Mouse (Mus musculus): ENCODE measurements around the gene Poldip2.

The Poldip2 gene

DNA sequence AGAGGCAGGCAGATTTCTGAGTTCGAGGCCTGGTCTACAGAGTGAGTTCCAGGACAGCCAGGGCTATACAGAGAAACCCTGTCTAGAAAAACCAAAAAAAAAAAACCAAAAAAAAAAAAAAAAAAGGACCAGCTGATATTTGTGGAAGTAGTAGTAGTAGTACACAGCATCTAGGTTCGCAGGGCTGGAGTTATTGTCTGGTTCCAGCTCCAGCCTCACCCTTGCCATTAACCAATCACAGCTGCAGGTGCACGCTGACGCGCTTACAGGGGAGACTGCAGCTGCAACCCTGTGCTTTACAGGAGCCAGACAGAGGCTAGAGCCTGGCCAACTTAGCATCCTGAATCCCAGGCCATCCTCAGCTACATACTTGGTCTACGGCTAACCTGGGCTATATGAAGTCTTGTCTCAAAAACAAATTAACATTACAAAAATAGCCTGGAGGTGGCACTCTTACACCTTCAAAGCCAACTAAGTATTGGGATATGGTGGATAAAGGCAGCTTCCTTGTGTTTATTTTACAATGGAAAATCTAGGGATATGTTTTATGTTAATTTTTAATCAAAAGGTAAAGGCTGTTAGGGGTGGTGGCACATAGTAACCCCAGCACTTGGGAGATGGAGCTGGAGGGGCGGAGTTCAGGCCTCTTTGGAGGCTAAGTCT lies 32.6 kb downstream of the Poldip2 start:
- DNase-seq (ENCODE audit: low spot score), result no peak

- no peak for DNase-seq (ENCODE audit: low spot score)
Measured at GRCm38 (mm10) chr11:78545181-78545580, 33.2 kb downstream of the Poldip2 start.

DNA sequence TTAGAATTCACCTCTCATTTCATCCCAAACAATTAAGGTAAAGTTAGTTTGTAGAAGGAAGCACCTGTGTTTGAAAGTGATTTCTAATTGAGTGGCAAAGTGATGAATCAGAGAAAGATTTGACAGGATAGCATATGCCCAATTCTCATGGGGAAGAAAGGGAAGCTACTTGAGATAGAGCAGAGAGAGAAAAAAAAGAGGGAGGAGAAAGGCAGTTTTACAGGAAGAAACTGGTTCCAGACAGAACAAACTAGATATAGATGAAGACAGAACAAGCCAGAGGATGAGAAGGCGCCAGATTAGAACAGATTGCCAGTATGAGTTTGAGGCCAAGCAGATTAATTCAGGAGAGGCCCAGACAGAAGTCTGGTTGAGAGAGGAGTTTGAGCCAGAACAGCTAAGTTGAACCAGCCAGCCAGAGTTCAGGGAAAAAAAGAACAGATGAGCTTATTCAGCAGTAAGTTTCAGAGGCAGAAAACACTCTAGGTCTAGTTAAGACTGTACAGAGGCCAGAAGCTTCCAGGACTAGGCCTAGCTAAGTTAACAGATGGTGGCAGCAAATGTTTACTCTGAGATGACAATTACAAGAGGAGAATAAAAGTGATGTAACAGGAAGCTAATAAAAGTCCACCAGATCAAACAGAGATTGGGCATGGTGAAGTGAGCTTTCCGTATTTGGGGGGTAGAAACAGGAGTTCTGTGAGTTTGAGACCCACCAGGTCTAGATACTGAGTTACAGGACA lies 35.9 kb downstream of the Poldip2 start:
- DNase-seq (ENCODE audit: low spot score), result no peak

- DNase-seq (ENCODE audit: low spot score), result no peak
Measured at GRCm38 (mm10) chr11:78549491-78549987, 37.5 kb downstream of the Poldip2 start.

GRCm38 (mm10) chr11:78550168-78551058 lies 38.4 kb downstream of the Poldip2 start, which contains the start of gene Tmem97:
TSS of gene Tmem97 (minus strand) at chr11:78550777.
- DNase-seq (ENCODE audit: low spot score), result peak; percentile 95

DNA sequence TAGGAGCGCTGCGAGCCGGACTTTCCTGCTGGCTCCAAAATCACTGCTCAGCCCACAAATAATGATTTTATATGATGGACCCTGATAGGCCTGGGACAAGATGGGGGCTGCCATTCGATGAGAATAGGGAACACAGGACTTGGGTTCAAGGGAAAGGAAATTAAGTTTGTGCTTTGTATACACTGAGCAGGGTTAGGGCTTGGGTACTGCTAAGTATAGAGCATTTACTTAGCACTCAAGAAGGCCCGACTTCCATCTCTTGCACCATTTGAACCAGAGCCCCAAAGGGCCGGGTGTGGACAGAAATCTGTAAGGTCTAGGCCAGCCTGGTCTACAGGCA lies 39.0 kb downstream of the Poldip2 start:
- no peak for DNase-seq (ENCODE audit: low spot score)

- DNase-seq (ENCODE audit: low spot score), result no peak
Measured at GRCm38 (mm10) chr11:78555623-78556022, 43.6 kb downstream of the Poldip2 start.

DNA sequence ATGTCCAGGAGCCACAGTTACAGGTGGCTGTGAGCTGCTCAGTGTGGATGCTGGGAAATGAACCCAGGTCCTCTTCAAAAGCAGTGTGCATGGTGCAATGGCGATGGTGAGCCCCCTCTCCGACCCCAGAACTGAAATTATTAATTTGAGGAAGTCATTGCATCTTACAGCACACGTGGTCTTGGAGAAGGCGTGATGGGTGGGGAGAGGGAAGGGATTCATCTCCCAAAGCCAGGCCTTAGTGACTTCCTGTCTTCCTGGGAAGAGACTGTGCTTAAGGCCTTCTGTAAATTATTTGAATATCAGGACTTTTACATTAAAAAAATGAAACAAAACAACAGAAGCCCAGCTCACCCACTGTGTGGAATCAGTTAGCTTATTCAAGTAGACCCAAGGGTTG lies 44.1 kb downstream of the Poldip2 start:
- no peak for DNase-seq (ENCODE audit: low spot score)

- no peak for DNase-seq (ENCODE audit: low spot score)
Measured at GRCm38 (mm10) chr11:78557241-78557640, 45.2 kb downstream of the Poldip2 start.

DNA sequence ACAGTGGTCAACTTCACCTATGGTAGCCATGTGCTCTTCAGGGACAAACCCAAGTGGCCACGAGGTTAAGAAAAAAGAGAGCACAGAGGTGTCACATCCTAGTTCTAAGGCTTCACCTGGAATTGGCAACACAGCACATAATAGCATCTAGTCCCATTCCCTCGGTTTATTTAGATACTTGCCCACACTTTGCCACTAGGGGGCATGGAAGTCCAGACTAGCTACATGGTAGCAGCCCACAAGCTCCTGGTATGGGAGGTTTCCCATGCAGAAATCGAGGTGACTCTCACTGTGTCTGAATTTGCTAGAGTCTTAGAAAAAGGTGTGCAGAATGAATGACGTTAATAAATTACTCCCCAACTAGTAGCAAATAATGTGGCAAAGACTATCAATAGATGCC lies 48.5 kb downstream of the Poldip2 start:
- DNase-seq (ENCODE audit: low spot score), result peak; percentile 76

GRCm38 (mm10) chr11:78566775-78567174 lies 54.8 kb downstream of the Poldip2 start:
- DNase-seq (ENCODE audit: low spot score), result no peak

- DNase-seq (ENCODE audit: low spot score), result no peak
Measured at GRCm38 (mm10) chr11:78567614-78568013, 55.6 kb downstream of the Poldip2 start.

GRCm38 (mm10) chr11:78568827-78569226 lies 56.8 kb downstream of the Poldip2 start:
- no peak for DNase-seq (ENCODE audit: low spot score)

GRCm38 (mm10) chr11:78569806-78570205 lies 57.8 kb downstream of the Poldip2 start:
- no peak for DNase-seq (ENCODE audit: low spot score)

DNA sequence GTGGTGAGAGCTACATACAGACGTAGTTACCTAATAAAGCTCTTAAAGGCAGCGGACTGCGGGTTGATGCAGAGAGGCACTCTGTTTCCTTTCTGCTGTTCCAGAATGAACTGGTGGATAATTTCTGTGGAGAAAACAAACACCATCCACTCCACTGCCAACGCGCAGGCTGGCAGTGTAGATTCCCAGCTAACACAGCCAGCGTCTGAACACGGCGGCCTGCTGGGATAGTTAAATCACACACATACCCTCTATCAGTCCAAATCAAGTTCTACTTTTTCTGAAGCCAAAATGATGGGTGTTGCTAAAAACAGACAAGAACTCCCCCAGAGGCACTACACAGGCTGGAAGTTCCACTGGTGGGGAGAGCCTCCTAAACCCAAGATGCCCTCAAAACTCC lies 59.4 kb downstream of the Poldip2 start:
- DNase-seq (ENCODE audit: low spot score), result no peak

GRCm38 (mm10) chr11:78571854-78572253 lies 59.9 kb downstream of the Poldip2 start:
- DNase-seq (ENCODE audit: low spot score), result no peak

Measured in left cerebral cortex, adult 11 months (tissue).